Mouse (Mus musculus) stomach, embryonic 16.5 days (tissue): ENCODE results near the gene Neu3. TPM values are rescaled to one million over a fixed set of nuclear protein-coding genes. Genes with fewer than 3 reads are reported as not detected.

Experiments used
- ATAC-seq: fragments of 200-750 bp; cut with Nextera tagmentation; 2 replicates; pipeline ENCODE4 v1.8.0; 2017; ENCODE audit warnings: moderate number of reproducible peaks, moderate TSS enrichment; ENCODE audit not compliant: insufficient read depth, low FRiP score
- H3K27ac ChIP-seq: fragments of 300-500 bp; sonication (generic); 2 replicates; pipeline ENCODE4 v1.5.1; 2014; ENCODE audit warnings: low read length
- H3K27me3 ChIP-seq: fragments of 300-500 bp; sonication (generic); 2 replicates; pipeline ENCODE4 v1.6.1; 2014; ENCODE audit warnings: low read length, control low read depth, mixed read lengths; ENCODE audit not compliant: control insufficient read depth, insufficient read depth
- H3K36me3 ChIP-seq: fragments of 300-500 bp; sonication (generic); 2 replicates; pipeline ENCODE4 v1.6.1; 2014; ENCODE audit warnings: low read length; ENCODE audit not compliant: control insufficient read depth, insufficient read depth
- H3K4me1 ChIP-seq: fragments of 300-500 bp; sonication (generic); 2 replicates; pipeline ENCODE4 v1.6.1; 2014; ENCODE audit warnings: low read length, control low read depth, mixed read lengths; ENCODE audit not compliant: control insufficient read depth, insufficient read depth
- H3K4me2 ChIP-seq: fragments of 300-500 bp; sonication (generic); 2 replicates; pipeline ENCODE4 v1.6.1; 2014; ENCODE audit warnings: low read depth, low read length, mixed read lengths
- H3K4me3 ChIP-seq: fragments of 300-500 bp; sonication (generic); replicated peaks from 2 replicates; pipeline ENCODE4 v1.5.1; 2014; ENCODE audit warnings: mild to moderate bottlenecking, low read length
- H3K9ac ChIP-seq: fragments of 300-500 bp; sonication (generic); 2 replicates; pipeline ENCODE4 v1.6.1; 2014; ENCODE audit warnings: low read length
- H3K9me3 ChIP-seq: fragments of 300-500 bp; sonication (generic); replicated peaks from 2 replicates; pipeline ENCODE4 v1.6.1; 2016; ENCODE audit warnings: low read length, control low read depth; ENCODE audit not compliant: control insufficient read depth
- WGBS: fragments of 180-500 bp; shearing (Covaris S2); extraction: QIAGEN DNeasy Blood & Tissue Kit; methylation state at CpG from one replicate; pipeline ENCODE4 v1.1.7; 2014; 5-methylcytosine and 5-hydroxymethylcytosine counted together
- polyA plus RNA-seq: library from polyadenylated mRNA; unstranded; fragments of >200 nt; fragmentation: Nextera tagmentation; extraction: Ambion mirVana; gene quantifications from 2 replicates; pipeline ENCODE4 v1.2.1, GENCODE M21; 2015

Neu3 gene
- polyA plus RNA-seq, 1 experiment from 2014 or later = 6.8 TPM

DNA sequence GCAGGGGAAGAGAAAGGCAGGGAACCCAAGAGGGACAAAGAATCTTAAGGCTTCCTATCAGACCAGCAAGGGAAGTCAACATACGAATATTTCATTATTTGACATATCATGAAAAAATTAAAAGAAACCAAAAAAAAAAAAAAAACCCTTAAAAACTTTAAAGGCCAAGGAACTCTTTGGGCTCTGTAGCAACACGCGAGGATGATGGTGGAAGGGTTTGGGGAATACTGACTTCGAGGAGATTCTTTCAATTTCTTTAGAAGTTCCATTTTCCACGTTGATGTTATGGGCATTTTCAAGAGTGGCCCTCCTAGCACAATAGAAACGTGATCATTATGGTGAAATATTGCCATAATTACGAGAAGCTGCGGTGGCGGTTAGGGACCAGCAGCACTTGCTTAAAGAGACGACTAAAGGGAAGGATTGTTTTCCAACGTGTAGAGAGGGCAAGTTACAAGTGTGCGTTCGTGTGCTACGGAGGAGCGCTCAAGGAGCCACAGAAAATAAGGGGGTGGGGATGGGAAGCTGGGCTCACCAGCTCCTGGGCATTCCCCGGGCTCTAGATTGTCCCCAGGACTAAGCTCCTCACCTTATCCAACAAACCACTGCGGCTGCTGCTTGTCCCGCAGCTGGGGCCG is 30.1 kb upstream of the Neu3 start:
- WGBS = 1% methylated on average over 19 of the region's 19 CpGs
- Histone ChIP-seq H3K27ac (peak overlapping the region; percentile 60; the same call in 1 of the 2 replicates), H3K4me1 (peaks cover 16% of the 10 kb centered on the region), H3K36me3 (no peaks in the 10 kb centered on the region), H3K9me3 (no peaks in the 10 kb centered on the region), H3K4me2 (peak overlapping the region; percentile 91), H3K9ac (peak overlapping the region; percentile 91), H3K27me3 (no peaks in the 10 kb centered on the region), H3K4me3 (peak overlapping the region; percentile 93)
- peak; percentile 38 for ATAC-seq

DNA sequence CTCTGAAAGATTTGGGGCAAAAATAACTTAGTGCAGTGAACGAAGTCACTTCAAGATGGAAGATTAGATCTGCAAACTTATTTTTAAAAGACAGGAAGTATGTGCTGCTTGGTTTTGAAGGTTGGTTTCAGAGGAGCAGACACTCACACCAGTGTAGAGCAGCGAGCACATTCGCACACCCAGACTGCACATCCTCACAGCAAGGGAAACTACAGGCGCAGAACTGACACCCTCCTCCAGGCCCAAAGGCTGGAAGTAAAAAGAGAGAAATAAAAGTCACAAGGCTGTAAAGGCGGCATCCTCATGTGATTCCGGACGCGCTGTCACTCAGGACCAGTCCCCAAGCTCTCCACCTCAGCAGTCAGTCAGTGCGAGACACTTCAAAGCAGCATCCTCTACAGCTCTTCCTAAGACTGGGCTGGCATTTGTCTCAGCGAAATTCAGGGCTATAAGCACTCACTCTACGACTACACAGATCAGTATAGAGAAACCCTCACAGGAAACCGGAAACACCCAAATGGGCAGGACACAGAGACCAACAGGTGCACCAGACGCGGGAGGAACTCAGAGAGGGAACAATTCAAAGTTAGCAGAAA is 28.1 kb upstream of the Neu3 start:
- ATAC-seq = no peak
- Histone ChIP-seq H3K9ac (no peak overlapping the region), H3K36me3 (no peaks in the 10 kb centered on the region), H3K4me3 (no peak overlapping the region), H3K9me3 (no peaks in the 10 kb centered on the region), H3K4me2 (no peak overlapping the region), H3K27me3 (no peaks in the 10 kb centered on the region), H3K27ac (no peak overlapping the region), H3K4me1 (peaks cover 16% of the 10 kb centered on the region)
- 86% methylated on average over 14 of the region's 14 CpGs for WGBS

DNA sequence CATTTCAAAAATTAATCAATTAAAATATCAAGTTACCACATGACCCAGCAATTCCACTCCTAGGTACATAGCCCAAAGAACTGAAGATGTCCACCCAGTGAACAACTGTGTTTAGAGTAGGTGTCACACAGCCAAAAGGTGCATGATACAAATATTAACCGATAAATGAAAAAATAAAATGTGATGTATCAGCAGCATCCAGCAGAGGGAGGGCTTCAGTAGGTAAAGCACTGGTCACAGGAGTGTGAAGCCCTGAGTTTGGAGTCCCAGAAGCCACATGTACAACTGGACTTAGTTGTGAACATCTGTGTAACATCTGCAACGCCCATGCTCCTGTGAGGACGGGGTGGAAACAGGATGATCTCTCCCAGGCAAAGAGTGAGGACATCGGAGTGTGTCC is 26.1 kb upstream of the Neu3 start:
- H3K4me2 ChIP-seq = no peak overlapping the region
- H3K9ac ChIP-seq = no peak overlapping the region
- no peak overlapping the region for H3K4me3 ChIP-seq
- no peak overlapping the region for H3K27ac ChIP-seq
- ATAC-seq = no peak
- H3K4me1 ChIP-seq = peaks cover 16% of the 10 kb centered on the region
- no peaks in the 10 kb centered on the region for H3K9me3 ChIP-seq
- H3K27me3 ChIP-seq = no peaks in the 10 kb centered on the region
- no peaks in the 10 kb centered on the region for H3K36me3 ChIP-seq
- 82% methylated on average over 4 of the region's 4 CpGs for WGBS

DNA sequence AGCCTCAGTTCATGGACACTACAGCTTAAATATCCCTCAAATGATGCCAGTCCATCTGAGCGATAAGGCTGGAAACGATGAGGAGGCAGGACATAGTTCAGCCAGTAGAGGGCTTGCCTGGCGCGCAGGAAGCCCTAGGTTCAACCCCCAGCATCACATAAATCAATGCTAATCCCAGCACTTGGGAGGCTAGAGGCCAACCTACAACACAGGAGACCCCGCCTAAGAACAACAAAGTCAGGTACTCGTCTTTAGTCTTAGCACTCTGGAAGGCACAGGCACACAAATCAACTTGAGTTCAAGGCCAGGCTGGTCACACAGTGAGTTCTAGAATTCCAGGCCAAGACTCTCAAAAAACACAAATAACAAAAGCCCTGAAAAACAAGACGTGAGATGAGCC is 25.1 kb upstream of the Neu3 start:
- Histone ChIP-seq H3K27ac (no peak overlapping the region), H3K27me3 (no peaks in the 10 kb centered on the region), H3K4me1 (peaks cover 16% of the 10 kb centered on the region), H3K4me2 (no peak overlapping the region), H3K36me3 (0 out of 2 replicates have a peak, but pooled peaks cover under 1% of the 10 kb centered on the region), H3K4me3 (no peak overlapping the region), H3K9ac (no peak overlapping the region), H3K9me3 (no peaks in the 10 kb centered on the region)
- ATAC-seq = no peak
- WGBS = 80% methylated on average over 7 of the region's 7 CpGs

DNA sequence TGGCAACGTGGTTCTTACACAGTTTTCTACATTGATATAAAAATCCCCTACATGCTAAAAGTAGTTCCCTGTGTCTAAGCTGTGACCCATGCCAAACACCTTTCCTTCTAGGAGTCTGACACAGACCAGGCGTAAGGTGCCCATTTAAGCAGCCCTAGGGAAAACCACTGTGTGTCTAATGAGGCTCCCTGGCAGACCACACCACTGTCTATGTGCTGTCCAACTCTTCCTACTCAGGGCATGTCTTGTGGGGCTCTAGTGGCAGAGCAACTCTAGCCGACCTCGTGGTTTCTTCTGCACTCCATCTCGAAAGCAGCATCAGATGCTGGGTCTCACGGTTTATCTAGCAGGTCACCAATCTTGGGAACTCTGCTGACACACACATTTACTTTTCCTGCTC is 23.4 kb upstream of the Neu3 start:
- Histone ChIP-seq H3K4me3 (no peak overlapping the region), H3K27ac (no peak overlapping the region), H3K4me1 (peaks cover 6% of the 10 kb centered on the region; the same call in 1 of the 2 replicates), H3K9ac (no peak overlapping the region), H3K4me2 (no peak overlapping the region), H3K36me3 (peaks cover 7% of the 10 kb centered on the region; the same call in 1 of the 2 replicates), H3K27me3 (no peaks in the 10 kb centered on the region), H3K9me3 (no peaks in the 10 kb centered on the region)
- WGBS = 87% methylated on average over 6 of the region's 6 CpGs
- ATAC-seq = no peak

DNA sequence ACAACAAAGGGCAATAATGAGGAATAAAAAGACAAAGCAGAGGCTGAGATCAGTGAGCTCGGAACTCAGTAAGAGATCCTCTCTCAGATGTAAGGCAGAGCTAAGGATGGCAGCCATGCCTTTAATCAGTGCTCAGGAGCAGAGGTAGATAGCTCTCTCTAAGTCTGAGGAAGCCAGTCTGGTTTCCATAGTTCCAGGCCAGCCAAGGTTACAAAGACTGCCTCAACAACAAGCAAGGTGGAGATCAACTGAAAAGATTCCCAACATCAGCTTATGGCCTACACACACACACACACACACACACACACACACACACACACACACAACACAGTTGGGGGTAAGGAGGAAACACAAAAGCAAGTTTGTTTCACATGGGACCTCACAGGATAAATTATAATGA is 22.9 kb upstream of the Neu3 start:
- no peak for ATAC-seq
- peaks cover 7% of the 10 kb centered on the region; the same call in 1 of the 2 replicates for H3K36me3 ChIP-seq
- H3K27ac ChIP-seq = no peak overlapping the region
- no peaks in the 10 kb centered on the region for H3K9me3 ChIP-seq
- H3K4me3 ChIP-seq = no peak overlapping the region
- H3K27me3 ChIP-seq = no peaks in the 10 kb centered on the region
- H3K4me1 ChIP-seq = peaks cover under 1% of the 10 kb centered on the region; the same call in 1 of the 2 replicates
- 78% methylated on average over 1 of the region's 1 CpGs for WGBS
- H3K4me2 ChIP-seq = no peak overlapping the region
- H3K9ac ChIP-seq = no peak overlapping the region

DNA sequence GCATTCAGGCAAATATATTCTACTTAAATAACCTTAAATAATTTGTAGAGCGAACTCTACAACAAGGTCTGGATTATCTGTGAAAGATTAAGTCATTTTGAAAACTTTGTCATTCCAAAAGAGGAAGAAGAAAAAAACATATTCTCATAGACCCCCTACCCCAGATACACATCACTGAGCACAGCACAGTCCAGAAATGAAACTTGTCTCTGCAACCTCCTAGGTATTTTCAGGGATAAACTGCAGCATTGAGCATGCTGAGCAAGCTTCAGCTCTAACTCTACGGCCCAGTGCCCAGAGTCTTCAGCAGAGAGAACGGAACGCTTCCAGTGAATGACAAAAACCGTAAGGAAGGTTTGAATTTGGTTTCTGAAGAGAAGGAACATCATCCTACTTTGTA is 22.3 kb upstream of the Neu3 start:
- no peak overlapping the region for H3K9ac ChIP-seq
- no peak overlapping the region for H3K27ac ChIP-seq
- ATAC-seq = no peak
- H3K4me3 ChIP-seq = no peak overlapping the region
- H3K36me3 ChIP-seq = peaks cover 7% of the 10 kb centered on the region; the same call in 1 of the 2 replicates
- H3K4me2 ChIP-seq = no peak overlapping the region
- H3K4me1 ChIP-seq = no peaks in the 10 kb centered on the region
- no peaks in the 10 kb centered on the region for H3K9me3 ChIP-seq
- WGBS = 93% methylated on average over 5 of the region's 5 CpGs
- H3K27me3 ChIP-seq = no peaks in the 10 kb centered on the region

DNA sequence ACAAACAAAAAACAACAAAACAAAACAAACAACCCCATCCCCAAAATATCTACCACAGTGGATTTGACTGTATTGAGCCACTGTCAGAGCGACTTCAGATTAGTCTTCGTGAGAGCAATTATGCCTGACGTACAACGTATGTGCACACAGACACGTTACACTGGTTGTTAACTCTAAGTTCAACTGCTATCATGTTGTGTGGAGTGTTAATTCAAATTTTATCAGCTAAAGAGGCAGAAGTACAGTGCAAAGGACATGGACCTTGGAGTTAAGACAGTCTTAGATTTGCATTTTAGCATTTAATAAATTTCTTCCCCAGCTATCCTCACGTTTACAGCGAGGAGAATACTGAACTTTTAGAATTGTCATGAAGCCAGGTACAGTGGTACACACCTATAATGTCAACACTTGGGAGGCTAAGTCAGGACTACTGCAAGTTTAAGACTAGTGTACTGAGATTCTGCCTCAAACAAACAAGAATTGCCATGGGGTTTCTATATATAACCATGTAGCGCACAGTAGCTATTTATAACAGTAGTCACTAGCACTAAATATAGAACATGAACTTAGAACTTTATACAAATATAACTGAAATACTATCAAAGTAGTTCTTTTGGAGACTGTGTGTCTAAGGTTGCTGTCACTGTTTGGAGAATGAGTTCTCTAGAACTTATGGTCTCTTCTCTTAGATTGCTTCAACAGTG is 17.5 kb upstream of the Neu3 start:
- Histone ChIP-seq H3K27ac (no peak overlapping the region), H3K4me2 (no peak overlapping the region), H3K9ac (no peak overlapping the region), H3K9me3 (no peaks in the 10 kb centered on the region), H3K4me3 (no peak overlapping the region), H3K36me3 (peaks cover 9% of the 10 kb centered on the region; the same call in 1 of the 2 replicates), H3K4me1 (no peaks in the 10 kb centered on the region), H3K27me3 (no peaks in the 10 kb centered on the region)
- ATAC-seq = no peak
- 88% methylated on average over 8 of the region's 8 CpGs for whole genome bisulfite sequencing

DNA sequence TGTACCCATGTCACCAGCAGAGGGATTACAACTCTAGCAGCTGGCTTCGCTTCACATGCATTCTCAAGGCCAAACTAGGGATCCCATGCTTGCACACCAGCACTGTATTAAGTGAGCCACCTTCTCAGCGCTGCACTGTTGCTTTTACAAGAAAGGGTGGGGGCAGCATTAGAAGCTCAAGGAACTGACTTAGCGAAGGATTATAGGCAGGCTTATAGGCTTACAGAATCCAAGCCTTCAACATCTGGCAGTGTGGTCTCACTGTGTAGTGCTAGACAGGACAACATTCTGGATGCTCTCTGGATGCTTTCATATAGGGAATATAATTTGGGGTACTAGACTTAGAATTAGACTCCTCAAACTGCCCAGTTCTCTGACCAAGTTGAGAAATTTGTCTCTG is 10.0 kb upstream of the Neu3 start:
- 66% methylated on average over 3 of the region's 3 CpGs for WGBS

More for the DNA sequence above, 10.0 kb upstream of the Neu3 start:
- H3K4me3 ChIP-seq = no peak overlapping the region
- H3K9me3 ChIP-seq = no peaks in the 10 kb centered on the region
- H3K9ac ChIP-seq = no peak overlapping the region
- peaks cover 12% of the 10 kb centered on the region; the same call in 1 of the 2 replicates for H3K36me3 ChIP-seq
- peaks cover 11% of the 10 kb centered on the region for H3K4me1 ChIP-seq
- no peak for ATAC-seq
- no peak overlapping the region for H3K4me2 ChIP-seq
- peak overlapping the region; percentile 69 for H3K27ac ChIP-seq
- no peaks in the 10 kb centered on the region for H3K27me3 ChIP-seq
